Mouse (Mus musculus) lung, postnatal 0 days (tissue): Measurements from ENCODE around the gene Ifrd2. TPM values are rescaled to one million over a fixed set of nuclear protein-coding genes. Genes with fewer than 3 reads are reported as not detected.

ENCODE experiments used
- ATAC-seq: fragments of 200-750 bp; cut with Nextera tagmentation; 2 replicates; pipeline ENCODE4 v1.8.0; 2017; ENCODE audit warnings: moderate library complexity
- DNase-seq: peaks from one replicate; pipeline ENCODE4 v3.0.0-alpha.2; 2016; ENCODE audit warnings: low spot score
- H3K27ac ChIP-seq: fragments of 300-500 bp; sonication (generic); 2 replicates; pipeline ENCODE4 v1.5.1; 2014; ENCODE audit warnings: antibody characterized with exemption, mild to moderate bottlenecking, low read length, mixed read lengths
- H3K27me3 ChIP-seq: fragments of 300-500 bp; sonication (generic); replicated peaks from 2 replicates; pipeline ENCODE4 v1.6.1; 2014; ENCODE audit warnings: low read length, mixed read lengths; ENCODE audit not compliant: insufficient read depth
- H3K36me3 ChIP-seq: fragments of 300-500 bp; sonication (generic); 2 replicates; pipeline ENCODE4 v1.6.1; 2014; ENCODE audit warnings: low read length, mixed read lengths; ENCODE audit not compliant: insufficient read depth
- H3K4me1 ChIP-seq: fragments of 300-500 bp; sonication (generic); 2 replicates; pipeline ENCODE4 v1.6.1; 2014; ENCODE audit warnings: antibody characterized with exemption, low read depth, low read length, mixed read lengths; ENCODE audit not compliant: insufficient read depth
- H3K4me2 ChIP-seq: fragments of 300-500 bp; sonication (generic); replicated peaks from 2 replicates; pipeline ENCODE4 v1.6.1; 2014; ENCODE audit warnings: low read depth, mild to moderate bottlenecking, low read length, moderate library complexity, mixed read lengths
- H3K4me3 ChIP-seq: fragments of 300-500 bp; sonication (generic); 2 replicates; pipeline ENCODE4 v1.5.1; 2014; ENCODE audit warnings: low read depth, low read length
- H3K9ac ChIP-seq: fragments of 300-500 bp; sonication (generic); replicated peaks from 2 replicates; pipeline ENCODE4 v1.6.1; 2014; ENCODE audit warnings: low read depth, mild to moderate bottlenecking
- H3K9me3 ChIP-seq: fragments of 300-500 bp; sonication (generic); 2 replicates; pipeline ENCODE4 v1.6.1; 2016; ENCODE audit warnings: low read length, mixed read lengths
- CTCF ChIP-seq: IDR thresholded peaks from 2 replicates; pipeline ENCODE4 v1.5.1; 2016; ENCODE audit warnings: antibody characterized with exemption, mild to moderate bottlenecking
- EP300 ChIP-seq: IDR thresholded peaks from 2 replicates; pipeline ENCODE4 v1.6.1; 2016; ENCODE audit warnings: antibody characterized with exemption, mild to moderate bottlenecking, control low read depth
- WGBS: fragments of 180-500 bp; shearing (Covaris S2); extraction: QIAGEN DNeasy Blood & Tissue Kit; methylation state at CpG from one replicate; pipeline ENCODE4 v1.1.7; 2014; 5-methylcytosine and 5-hydroxymethylcytosine counted together
- polyA plus RNA-seq: library from polyadenylated mRNA; unstranded; fragments of >200 nt; fragmentation: Nextera tagmentation; extraction: Ambion mirVana; gene quantifications from 2 replicates; pipeline ENCODE4 v1.2.1, GENCODE M21; 2015

Gene Ifrd2
- polyA plus RNA-seq, 1 experiment from 2014 or later = 24.1 TPM

DNA sequence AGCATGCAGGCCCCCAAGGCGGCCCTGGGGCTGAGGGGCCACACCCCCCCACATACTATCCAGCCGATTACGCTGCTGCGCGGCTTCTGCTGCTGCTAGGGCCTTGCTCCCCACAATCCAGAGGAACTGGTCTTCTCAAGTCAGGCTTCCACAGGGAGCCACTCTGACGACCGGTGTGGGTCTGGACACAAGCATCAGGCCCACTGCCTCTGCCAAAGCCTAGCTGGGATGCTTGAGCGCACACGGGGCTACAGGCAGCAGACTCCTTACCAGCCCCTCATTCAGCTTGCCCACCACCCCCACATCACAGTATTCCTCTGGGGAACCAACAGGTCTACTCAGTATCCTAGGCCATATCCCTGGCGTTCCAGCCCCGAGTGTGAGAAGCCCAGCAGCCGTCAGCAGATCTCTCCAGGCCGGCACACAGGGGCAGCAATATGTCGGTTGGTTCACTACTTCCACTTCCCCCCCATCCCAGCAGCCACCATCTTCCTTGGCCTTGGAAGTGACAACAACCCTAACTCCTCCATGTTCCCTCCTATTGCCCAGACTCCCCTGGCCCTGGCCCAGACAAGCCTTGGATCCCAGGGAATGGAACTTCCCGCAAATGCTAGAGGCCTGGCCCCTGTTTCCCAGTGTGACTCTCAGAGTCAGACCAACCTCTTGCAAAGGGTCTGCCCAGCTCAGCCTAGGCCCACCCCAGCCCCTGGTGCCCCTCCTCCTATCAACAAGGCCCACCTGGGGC is 46.4 kb downstream of the Ifrd2 start:
- peak; percentile 1 for ATAC-seq
- Histone ChIP-seq H3K36me3 (no peaks in the 10 kb centered on the region), H3K4me1 (peaks cover 33% of the 10 kb centered on the region), H3K27ac (peak overlapping the region; percentile 90), H3K4me3 (peak overlapping the region; percentile 90), H3K9me3 (no peaks in the 10 kb centered on the region), H3K9ac (peak overlapping the region; percentile 96), H3K4me2 (peak overlapping the region; percentile 90), H3K27me3 (no peaks in the 10 kb centered on the region)
- TF ChIP-seq EP300 (no peak), CTCF (no peak)
- DNase-seq = peak; percentile 48
- 5% methylated on average over 15 of the region's 15 CpGs for WGBS

DNA sequence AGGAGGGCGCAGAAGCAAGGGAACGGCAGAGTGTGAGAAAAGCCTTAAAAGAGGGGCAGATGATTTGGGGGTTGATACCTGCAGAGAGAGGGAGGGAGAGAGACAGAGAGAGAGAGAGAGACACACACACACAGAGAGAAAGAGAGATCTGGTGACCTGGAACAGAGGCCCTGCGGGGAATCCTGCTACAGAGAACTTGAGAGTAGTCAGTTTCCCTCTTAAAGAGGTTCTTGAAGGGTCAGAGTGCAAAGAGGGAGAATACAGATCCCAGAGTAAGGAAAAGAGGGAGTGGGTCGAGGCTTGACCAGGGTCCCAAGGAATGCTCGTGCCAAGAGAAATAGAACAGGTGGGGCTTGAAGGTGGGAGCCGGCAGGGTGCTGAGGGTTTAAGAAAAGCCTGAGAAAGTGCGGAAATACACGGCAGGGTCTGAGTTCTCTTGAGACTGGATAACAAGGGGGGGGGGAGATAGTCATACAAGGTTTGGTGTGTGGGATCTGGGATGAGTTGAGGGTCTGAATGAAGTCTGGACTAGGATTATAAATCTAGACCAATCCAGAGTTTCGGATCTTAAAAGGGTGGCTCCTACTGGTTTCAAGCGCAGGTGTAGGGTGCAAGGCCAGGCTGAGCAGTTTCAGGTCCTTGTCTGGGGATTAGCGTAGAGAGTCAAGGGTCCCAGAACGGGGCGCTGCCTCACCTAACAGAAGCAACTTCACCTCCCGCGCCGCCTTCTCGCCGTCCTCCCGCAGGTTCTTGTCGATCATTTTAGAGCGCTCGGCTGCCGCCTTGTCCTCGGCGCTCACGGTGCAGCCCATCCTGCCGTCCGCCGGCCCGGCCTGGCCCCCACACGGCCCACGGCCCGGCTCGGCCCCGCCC is 47.2 kb downstream of the Ifrd2 start:
- TF ChIP-seq EP300 (no peak), CTCF (0 out of 2 replicates have a peak, but pooled peaks have one; percentile 7)
- Histone ChIP-seq H3K27me3 (no peaks in the 10 kb centered on the region), H3K4me3 (peak overlapping the region; percentile 90), H3K36me3 (no peaks in the 10 kb centered on the region), H3K27ac (peak overlapping the region; percentile 90), H3K4me2 (peak overlapping the region; percentile 90), H3K4me1 (peaks cover 25% of the 10 kb centered on the region), H3K9ac (peak overlapping the region; percentile 96), H3K9me3 (no peaks in the 10 kb centered on the region)
- WGBS = 1% methylated on average over 35 of the region's 35 CpGs
- no peak for ATAC-seq
- DNase-seq = no peak

- Histone ChIP-seq H3K4me1 (peaks cover 22% of the 10 kb centered on the region), H3K27ac (peak within 1 kb of the TSS; percentile 90), H3K9me3 (no peaks in the 10 kb centered on the region), H3K36me3 (no peaks in the 10 kb centered on the region), H3K27me3 (no peaks in the 10 kb centered on the region), H3K9ac (peak within 1 kb of the TSS; percentile 96), H3K4me3 (peak within 1 kb of the TSS; percentile 90), H3K4me2 (peak within 1 kb of the TSS; percentile 90)
- peak; percentile 33; the same call in 1 of the 2 replicates for TF ChIP-seq CTCF
- TF ChIP-seq EP300 = no peak
- DNase-seq = peak; percentile 99
- WGBS = 3% methylated on average over 37 of the region's 38 CpGs
- ATAC-seq = peak; percentile 95
Observed at GRCm38 (mm10) chr9:107635279-107636028, 48.0 kb downstream of the Ifrd2 start, which contains the start of gene Gnai2. Gene Gnai2 (minus strand): TSS chr9:107635367.

GRCm38 (mm10) chr9:107637070-107637469 is 49.6 kb downstream of the Ifrd2 start:
- no peak overlapping the region for H3K9ac ChIP-seq
- DNase-seq = peak; percentile 36
- H3K36me3 ChIP-seq = no peaks in the 10 kb centered on the region
- H3K9me3 ChIP-seq = no peaks in the 10 kb centered on the region
- ATAC-seq = no peak
- no peak overlapping the region for H3K4me3 ChIP-seq
- TF ChIP-seq EP300 (no peak), CTCF (no peak)
- no peaks in the 10 kb centered on the region for H3K27me3 ChIP-seq
- WGBS = 43% methylated on average over 7 of the region's 7 CpGs
- no peak overlapping the region for H3K27ac ChIP-seq
- H3K4me1 ChIP-seq = peaks cover 9% of the 10 kb centered on the region; the same call in 1 of the 2 replicates
- no peak overlapping the region for H3K4me2 ChIP-seq

DNA sequence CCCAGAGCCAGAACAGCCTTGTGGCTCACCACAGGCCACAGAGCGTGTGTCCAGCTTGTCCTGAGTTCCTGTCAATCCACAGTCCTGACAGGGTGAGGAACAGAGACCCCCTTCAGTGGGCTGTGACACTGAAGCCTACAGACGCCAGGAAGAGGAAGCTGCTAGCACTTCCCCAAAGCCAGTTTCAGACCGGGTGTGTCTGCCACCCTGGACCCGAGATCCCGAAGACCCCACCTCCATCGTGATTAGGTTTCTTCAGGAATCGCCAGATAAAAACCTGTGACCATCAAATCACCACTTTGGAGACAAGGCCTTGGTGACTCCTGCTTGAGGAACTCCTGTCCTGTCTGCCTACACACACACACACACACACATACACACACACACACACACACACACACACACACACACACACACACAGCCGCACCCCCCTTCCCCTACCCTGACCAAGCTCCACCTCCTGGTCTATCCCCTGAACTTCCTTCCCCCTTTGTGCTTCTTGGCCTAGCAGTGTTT is 52.9 kb downstream of the Ifrd2 start:
- ATAC-seq = peak; percentile 32; the same call in 1 of the 2 replicates
- no peak overlapping the region for H3K27ac ChIP-seq
- no peaks in the 10 kb centered on the region for H3K36me3 ChIP-seq

More for the DNA sequence above, 52.9 kb downstream of the Ifrd2 start:
- no peak overlapping the region for H3K4me2 ChIP-seq
- H3K4me1 ChIP-seq = peaks cover 10% of the 10 kb centered on the region; the same call in 1 of the 2 replicates
- no peak overlapping the region for H3K4me3 ChIP-seq
- WGBS = 26% methylated on average over 7 of the region's 8 CpGs
- H3K27me3 ChIP-seq = no peaks in the 10 kb centered on the region
- peak; percentile 54 for DNase-seq
- no peaks in the 10 kb centered on the region for H3K9me3 ChIP-seq
- TF ChIP-seq CTCF = peak; percentile 38; the same call in 1 of the 2 replicates
- TF ChIP-seq EP300 = no peak
- no peak overlapping the region for H3K9ac ChIP-seq
